Mouse (Mus musculus) E14TG2a.4 (cell line): ENCODE results near the gene Nuf2.
A peak's percentile ranks its signal among the peaks of the same experiment; 100 is the strongest.

Source experiments
- H3K27me3 ChIP-seq: 2 replicates; pipeline ENCODE4 v1.6.1; 2014; ENCODE audit warnings: low read length, control low read depth; ENCODE audit not compliant: insufficient read depth
- H3K36me3 ChIP-seq: 2 replicates; pipeline ENCODE4 v1.6.1; 2014; ENCODE audit warnings: low read length, control low read depth; ENCODE audit not compliant: insufficient read depth
- H3K4me1 ChIP-seq: replicated peaks from 2 replicates; pipeline ENCODE4 v1.6.1; 2014; ENCODE audit warnings: low read depth, low read length, control low read depth
- H3K4me3 ChIP-seq: replicated peaks from 2 replicates; pipeline ENCODE4 v1.5.1; 2014; ENCODE audit warnings: mild to moderate bottlenecking, low read length
- H3K9me3 ChIP-seq: 2 replicates; pipeline ENCODE4 v1.6.1; 2014; ENCODE audit warnings: low read length, control low read depth
- CTCF ChIP-seq: conservative IDR thresholded peaks from 2 replicates; pipeline ENCODE4 v1.5.1; 2014; ENCODE audit warnings: low read length
- NANOG ChIP-seq: IDR thresholded peaks from 2 replicates; pipeline ENCODE4 v1.6.1; 2014; ENCODE audit warnings: borderline replicate concordance, low read length, mixed read lengths
- POU5F1 ChIP-seq: IDR thresholded peaks from 2 replicates; pipeline ENCODE4 v1.6.1; 2014; ENCODE audit warnings: low read length, borderline replicate concordance

Nuf2 gene

DNA sequence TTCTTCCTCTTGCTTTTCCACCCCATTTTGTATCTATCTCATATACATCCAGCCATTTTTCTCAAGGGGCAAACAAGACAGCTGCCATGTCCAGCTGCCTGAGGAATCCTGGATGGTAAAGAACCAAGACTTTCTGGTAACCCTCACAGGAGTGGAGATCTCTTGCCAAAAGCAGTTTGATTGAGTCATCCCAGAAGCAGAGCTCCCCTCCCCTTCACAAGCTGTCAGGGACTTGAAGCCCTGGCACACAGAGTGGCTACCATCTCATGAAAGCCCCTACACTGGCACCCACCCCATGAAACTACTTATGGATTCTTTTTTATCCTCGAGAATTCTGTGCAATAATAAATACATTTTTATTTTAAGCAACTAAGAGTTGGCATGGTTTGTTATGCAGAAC, 39.7 kb downstream of the Nuf2 start:
- no peak for TF ChIP-seq POU5F1
- TF ChIP-seq NANOG = no peak
- TF ChIP-seq CTCF = no peak
- H3K36me3 ChIP-seq = no peaks in the 10 kb centered on the region
- no peak overlapping the region for H3K4me3 ChIP-seq
- H3K4me1 ChIP-seq = no peaks in the 10 kb centered on the region
- H3K27me3 ChIP-seq = no peaks in the 10 kb centered on the region; the same call in 1 of the 2 replicates
- H3K9me3 ChIP-seq = no peaks in the 10 kb centered on the region

DNA sequence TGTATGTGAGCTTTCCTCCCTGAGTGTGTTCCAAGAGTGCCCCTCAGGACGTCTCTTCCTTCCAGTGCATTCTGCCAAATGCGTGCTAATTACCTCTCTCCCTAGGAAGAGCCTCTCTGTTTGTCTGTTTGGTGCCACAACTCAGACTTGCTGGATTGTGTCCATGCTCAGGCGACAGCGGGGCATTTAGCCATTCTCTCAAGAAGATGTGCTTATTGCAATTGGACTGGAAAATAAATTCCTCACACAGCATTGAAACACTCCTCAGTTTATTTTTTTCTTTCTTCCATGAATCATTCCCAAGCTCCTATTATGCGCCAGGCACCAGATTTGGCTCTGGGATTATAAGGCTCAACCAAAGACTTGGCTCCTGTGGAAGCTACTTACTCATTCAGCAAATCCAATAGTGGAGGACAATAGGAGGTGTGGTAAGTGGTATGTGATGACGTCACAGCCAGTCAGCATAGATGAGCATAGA, 45.8 kb downstream of the Nuf2 start:
- Histone ChIP-seq H3K9me3 (no peaks in the 10 kb centered on the region), H3K4me3 (no peak overlapping the region), H3K27me3 (no peaks in the 10 kb centered on the region), H3K36me3 (no peaks in the 10 kb centered on the region), H3K4me1 (no peaks in the 10 kb centered on the region)
- no peak for TF ChIP-seq NANOG
- TF ChIP-seq CTCF = no peak
- TF ChIP-seq POU5F1 = no peak

DNA sequence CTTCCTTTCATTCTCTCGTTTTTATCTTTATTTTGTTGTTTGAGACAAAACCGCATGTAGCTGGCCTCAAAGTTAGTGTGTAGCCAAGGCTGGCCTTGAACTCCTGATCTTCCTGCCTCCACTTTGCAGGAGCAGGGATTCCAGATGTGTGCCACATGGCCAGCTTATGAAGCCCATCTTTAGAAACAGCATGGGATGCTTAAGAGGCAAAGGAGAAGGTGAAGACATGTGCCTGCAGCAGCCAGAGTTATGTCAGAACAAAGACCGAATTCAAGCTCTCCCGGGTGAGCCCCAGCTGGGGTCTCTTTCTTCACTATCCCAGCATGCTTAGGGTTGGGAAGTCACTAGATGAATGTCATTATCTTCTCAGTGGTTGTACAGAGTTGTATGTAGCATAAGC, 46.7 kb downstream of the Nuf2 start:
- Histone ChIP-seq H3K36me3 (no peaks in the 10 kb centered on the region), H3K4me3 (no peak overlapping the region), H3K27me3 (no peaks in the 10 kb centered on the region), H3K4me1 (no peaks in the 10 kb centered on the region), H3K9me3 (no peaks in the 10 kb centered on the region)
- TF ChIP-seq NANOG (no peak), CTCF (no peak), POU5F1 (no peak)

DNA sequence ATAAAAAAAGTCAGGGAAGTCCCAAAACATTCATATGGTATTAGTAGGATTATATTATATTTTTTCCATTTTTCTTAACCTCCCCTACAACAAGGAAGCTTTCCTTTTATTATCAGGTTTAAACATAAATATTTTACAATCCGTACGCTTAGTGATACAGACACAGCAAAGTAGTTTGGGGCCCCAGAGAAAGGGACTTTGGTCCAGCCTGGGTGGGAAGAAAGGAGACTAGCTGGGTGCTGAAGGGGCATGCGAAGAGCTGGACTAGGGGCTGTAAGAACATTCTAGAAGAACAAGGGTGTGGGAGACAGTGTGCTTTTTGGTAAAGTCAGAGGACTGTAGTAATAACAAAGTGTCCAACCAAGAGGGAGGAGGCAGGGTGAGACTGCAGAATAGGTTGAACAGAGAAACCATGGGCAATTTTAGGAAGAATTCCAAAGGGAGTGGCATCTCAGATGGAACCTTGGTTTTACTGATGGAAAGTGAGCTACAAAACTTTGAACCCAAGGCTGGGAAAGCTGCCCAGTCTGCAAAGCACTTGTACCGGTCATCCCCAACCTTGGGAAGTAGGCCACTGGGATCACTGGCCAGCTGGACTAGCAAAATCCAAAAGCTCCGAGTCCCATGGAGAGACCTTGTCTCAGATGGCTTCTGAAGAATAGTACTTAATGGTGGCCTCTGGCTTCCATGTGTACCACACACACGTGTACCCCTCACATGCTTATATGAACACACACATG, 48.5 kb downstream of the Nuf2 start:
- H3K36me3 ChIP-seq = no peaks in the 10 kb centered on the region
- H3K4me3 ChIP-seq = no peak overlapping the region
- H3K4me1 ChIP-seq = no peaks in the 10 kb centered on the region
- H3K27me3 ChIP-seq = no peaks in the 10 kb centered on the region
- TF ChIP-seq POU5F1 = no peak
- TF ChIP-seq NANOG = no peak
- TF ChIP-seq CTCF = no peak
- H3K9me3 ChIP-seq = no peaks in the 10 kb centered on the region

DNA sequence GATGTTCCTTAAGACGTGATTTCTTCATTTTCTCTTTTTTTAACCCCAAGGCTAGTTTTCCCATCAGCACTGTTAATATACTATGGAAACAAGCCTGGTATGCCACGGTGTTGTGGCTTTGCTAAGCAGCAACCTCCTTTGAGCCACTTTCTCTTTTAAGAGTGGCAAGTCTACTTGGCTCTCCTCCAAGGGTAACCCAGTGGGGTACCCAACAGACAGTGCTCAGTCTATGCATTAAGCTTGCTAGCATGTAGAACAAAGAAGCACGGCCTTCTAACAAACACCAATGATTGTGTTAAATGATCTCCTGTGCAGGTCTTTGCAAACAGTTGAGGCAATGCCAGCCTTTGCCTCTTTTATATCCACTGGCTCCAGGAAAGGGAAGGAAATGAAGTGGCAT, 60.1 kb downstream of the Nuf2 start:
- no peaks in the 10 kb centered on the region for H3K4me1 ChIP-seq
- no peak overlapping the region for H3K4me3 ChIP-seq
- H3K27me3 ChIP-seq = no peaks in the 10 kb centered on the region
- no peaks in the 10 kb centered on the region for H3K9me3 ChIP-seq
- H3K36me3 ChIP-seq = no peaks in the 10 kb centered on the region
- TF ChIP-seq POU5F1 (no peak), NANOG (no peak), CTCF (no peak)

DNA sequence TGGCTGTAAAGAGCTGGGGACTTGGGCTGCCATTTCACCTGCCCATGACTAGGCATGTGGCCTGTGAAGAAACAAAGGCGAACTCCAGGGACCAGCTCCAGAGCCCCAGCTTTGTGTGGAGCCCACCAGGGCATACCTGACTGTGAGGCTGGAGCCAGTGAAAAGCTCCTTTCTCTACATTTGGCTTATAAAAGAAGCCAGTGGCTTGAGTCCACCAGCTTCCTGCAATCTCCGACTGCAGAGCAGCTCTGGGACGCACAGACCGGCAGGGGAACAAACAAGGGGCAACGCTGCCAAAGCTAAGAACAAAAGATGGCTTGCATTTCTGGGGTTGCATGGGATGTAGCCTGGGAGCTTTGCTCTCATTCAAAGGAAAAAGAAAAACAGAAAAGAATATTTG, 63.5 kb downstream of the Nuf2 start:
- H3K27me3 ChIP-seq = no peaks in the 10 kb centered on the region
- H3K36me3 ChIP-seq = no peaks in the 10 kb centered on the region
- H3K9me3 ChIP-seq = no peaks in the 10 kb centered on the region
- H3K4me1 ChIP-seq = no peaks in the 10 kb centered on the region
- no peak overlapping the region for H3K4me3 ChIP-seq
- TF ChIP-seq NANOG (no peak), POU5F1 (no peak), CTCF (no peak)

DNA sequence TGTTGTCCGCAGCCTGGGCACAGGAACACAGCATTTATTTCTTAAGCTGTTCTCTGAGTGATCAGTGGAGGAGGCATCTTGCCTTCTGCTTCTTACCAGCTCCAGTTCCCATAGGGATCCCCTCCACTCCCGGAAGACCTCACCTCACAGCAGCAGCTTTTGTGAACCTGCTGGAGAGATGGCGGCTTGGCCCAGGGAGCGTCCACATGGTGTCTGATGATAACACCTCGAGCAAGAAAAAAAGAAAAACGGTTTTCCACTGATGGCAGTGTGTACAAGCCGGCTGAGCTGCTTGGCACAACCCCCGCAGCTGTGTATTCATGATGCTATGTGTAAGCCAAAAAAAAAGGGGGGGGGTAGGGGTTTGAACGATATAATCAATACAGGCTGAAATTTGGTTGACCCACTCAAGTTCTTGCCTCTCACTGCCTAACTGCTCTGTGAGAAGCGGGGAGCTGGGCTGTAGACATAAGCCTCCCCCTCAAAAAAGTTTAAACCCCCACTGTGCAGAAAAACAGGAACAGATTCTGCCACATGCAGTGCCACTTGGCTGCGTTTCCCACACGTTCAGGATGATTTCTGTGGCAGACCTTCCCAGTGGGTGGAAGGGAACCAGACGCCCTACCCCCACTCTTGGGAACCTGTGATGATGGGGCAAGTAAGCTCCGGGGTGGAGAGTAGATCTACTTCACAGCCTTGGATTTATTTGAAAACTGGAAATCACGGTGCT, 68.7 kb downstream of the Nuf2 start:
- Histone ChIP-seq H3K9me3 (no peaks in the 10 kb centered on the region), H3K36me3 (no peaks in the 10 kb centered on the region), H3K4me1 (no peaks in the 10 kb centered on the region; the same call in 1 of the 2 replicates), H3K4me3 (no peak overlapping the region), H3K27me3 (no peaks in the 10 kb centered on the region)
- TF ChIP-seq NANOG = no peak
- TF ChIP-seq POU5F1 = no peak
- no peak for TF ChIP-seq CTCF

DNA sequence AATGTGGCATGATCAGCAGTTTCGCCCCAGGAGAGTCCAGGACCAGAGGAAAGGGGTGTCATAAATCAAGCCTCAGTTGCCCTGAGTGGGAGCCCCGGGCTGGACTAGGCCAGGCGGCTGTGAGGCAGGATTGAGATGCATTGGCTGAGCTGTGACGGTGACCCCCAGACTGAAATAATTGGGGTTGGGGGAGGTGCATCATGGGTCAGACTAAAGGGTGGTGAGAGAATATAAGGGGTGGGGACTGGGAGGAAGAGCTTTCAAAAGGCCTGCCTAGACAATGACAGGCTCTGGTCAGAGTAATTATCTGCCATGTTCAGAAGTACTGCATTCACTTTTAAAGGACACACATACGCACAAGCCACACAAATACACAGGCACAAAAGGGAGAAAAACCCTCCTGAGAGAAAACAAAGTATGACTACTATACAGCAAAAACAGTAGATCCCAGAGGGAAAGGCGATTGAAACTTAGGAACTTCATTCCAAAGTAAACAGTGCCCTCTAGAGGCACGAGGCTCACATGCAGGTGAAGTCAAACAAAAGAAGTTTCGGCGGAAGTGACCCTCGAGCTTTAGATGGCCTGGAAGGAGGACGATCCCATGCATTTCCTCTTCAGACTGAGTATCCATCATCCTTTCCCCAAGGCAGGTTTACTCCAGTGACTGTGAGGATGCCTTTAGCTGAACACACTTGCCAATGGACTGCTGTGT, 72.0 kb downstream of the Nuf2 start:
- Histone ChIP-seq H3K4me3 (no peak overlapping the region), H3K9me3 (no peaks in the 10 kb centered on the region), H3K36me3 (no peaks in the 10 kb centered on the region), H3K4me1 (no peaks in the 10 kb centered on the region; the same call in 1 of the 2 replicates), H3K27me3 (no peaks in the 10 kb centered on the region)
- no peak for TF ChIP-seq NANOG
- TF ChIP-seq POU5F1 = no peak
- TF ChIP-seq CTCF = peak; percentile 48
